Mouse (Mus musculus) neutrophil, adult 83 days (primary cell): Measurements from ENCODE around the gene Hist1h1b. TPM values are rescaled to one million over a fixed set of nuclear protein-coding genes. Genes with fewer than 3 reads are reported as not detected.

Source experiments
- total RNA-seq, 2 experiments: library from RNA; stranded (reverse); gene quantifications; one replicate each; pipeline ENCODE4 v1.2.4; 2023

Hist1h1b gene
- total RNA-seq, result 100 to 1,000 TPM; 670 to 767 TPM

GRCm38 (mm10) chr13:21779767-21780731 lies at the start of gene Hist1h1b:
Gene Hist1h1b, minus strand, starts transcription at chr13:21780625.

DNA sequence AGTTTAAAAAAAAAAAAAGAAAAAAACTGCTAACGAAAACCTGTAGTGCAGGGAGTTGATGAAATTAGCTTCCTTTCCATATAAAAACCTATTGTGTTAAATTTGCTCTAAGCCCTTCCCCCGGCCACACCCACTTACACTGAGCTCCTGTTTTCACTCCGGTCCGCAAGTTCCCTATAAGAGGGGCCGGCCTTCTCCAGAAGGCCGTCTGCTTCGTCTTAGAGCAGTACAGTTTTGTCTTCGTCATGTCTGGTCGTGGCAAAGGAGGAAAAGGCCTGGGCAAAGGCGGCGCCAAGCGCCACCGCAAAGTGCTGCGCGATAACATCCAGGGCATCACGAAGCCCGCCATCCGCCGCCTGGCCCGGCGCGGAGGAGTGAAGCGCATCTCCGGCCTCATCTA lies 31.1 kb upstream of the Hist1h1b start, which contains the start of gene Hist1h4m:
Gene Hist1h4m (plus strand): TSS at position 208 of the 400 bp plus-strand sequence.

DNA sequence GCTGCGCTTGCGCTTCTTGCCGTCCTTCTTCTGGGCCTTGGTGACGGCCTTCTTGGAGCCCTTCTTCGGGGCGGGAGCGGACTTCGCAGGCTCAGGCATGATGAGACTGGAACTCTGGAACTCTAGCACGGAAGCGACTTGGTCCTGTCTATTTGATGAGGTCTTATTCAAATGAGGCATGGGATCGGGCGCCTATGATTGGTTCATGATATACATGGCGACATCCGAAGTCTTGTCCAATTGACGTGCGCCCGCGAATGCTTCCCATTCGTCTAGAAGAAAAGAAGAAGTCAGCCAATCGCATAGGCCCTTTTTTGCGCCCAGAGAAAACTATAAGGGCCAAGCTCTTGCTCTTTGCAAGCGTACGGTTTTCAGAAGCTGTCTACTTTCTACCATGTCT lies 29.6 kb upstream of the Hist1h1b start, which contains the start of the genes Hist1h2bq and Hist1h2ao:
Gene Hist1h2bq (minus strand): TSS at position 125 of the 400 bp plus-strand sequence.
Gene Hist1h2ao (plus strand): TSS at position 393 of the 400 bp plus-strand sequence.

DNA sequence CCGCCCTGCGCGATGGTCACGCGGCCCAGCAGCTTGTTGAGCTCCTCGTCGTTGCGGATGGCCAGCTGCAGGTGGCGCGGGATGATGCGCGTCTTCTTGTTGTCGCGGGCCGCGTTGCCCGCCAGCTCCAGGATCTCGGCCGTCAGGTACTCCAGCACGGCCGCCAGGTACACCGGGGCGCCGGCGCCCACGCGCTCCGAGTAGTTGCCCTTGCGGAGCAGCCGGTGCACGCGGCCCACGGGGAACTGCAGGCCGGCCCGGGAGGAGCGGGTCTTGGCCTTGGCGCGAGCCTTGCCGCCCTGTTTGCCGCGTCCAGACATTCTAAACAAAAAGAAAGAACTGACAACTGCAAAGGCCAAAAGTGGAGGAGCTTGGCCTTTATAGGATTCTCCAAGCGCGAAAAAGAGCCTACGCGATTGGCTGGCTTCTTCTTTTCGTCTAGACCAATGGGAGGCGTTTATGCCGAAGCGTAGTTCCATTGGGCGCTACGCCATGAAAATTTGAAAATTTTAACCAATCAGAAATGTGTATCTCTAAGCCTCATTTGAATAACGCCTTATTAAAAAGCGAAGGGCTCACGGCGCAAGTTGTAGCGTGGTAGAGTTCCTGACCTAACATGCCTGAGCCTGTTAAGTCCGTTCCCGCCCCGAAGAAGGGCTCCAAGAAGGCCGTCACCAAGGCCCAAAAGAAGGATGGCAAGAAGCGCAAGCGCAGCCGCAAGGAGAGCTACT lies 6.6 kb upstream of the Hist1h1b start, which contains the start of the genes Hist1h2an and Hist1h2bp:
Gene Hist1h2an (minus strand): TSS at position 320 of the 731 bp plus-strand sequence.
Gene Hist1h2bp (plus strand): TSS at position 563 of the 731 bp plus-strand sequence.

GRCm38 (mm10) chr13:21783255-21783617 lies 2.8 kb upstream of the Hist1h1b start, which contains the start of gene Hist1h3i:
Gene Hist1h3i, minus strand, starts transcription at chr13:21783370.

DNA sequence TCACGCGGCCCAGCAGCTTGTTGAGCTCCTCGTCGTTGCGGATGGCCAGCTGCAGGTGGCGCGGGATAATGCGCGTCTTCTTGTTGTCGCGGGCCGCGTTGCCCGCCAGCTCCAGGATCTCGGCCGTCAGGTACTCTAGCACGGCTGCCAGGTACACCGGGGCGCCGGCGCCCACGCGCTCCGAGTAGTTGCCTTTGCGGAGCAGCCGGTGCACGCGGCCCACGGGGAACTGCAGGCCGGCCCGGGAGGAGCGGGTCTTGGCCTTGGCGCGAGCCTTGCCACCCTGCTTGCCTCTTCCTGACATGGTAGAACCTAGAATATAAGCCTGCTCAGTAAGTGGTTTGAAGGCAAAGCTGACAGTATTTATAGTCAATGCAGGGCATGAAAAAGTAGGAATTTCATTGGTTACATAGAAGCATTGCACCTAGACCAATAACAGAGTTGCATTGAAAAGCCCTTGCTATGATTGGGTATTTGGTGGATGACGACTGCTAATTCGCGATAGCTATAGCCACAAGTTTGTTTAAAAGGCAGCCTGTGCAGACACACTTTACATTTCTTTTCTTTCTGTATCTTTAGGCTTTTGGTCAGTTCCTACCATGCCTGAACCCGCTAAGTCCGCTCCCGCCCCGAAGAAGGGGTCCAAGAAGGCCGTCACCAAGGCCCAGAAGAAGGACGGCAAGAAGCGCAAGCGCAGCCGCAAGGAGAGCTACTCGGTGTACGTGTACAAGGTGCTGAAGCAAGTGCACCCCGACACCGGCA lies 26.7 kb downstream of the Hist1h1b start, which contains the start of the genes Hist1h2ak and Hist1h2bn:
Gene Hist1h2ak (minus strand): TSS at position 304 of the 762 bp plus-strand sequence.
Gene Hist1h2bn (plus strand): TSS at position 600 of the 762 bp plus-strand sequence.

GRCm38 (mm10) chr13:21750159-21751017 lies 30.0 kb downstream of the Hist1h1b start, which contains the start of gene Hist1h4k:
Gene Hist1h4k, minus strand, starts transcription at chr13:21750505.

GRCm38 (mm10) chr13:21734906-21735767 lies 45.3 kb downstream of the Hist1h1b start, which contains the start of gene Hist1h4j:
Gene Hist1h4j, plus strand, starts transcription at chr13:21735064.

Other genes with a start within 250 kb of the Hist1h1b start
- 1 to 10 TPM; 2.4 to 3.9 TPM for gene Zkscan8, start 249.5 kb downstream of the Hist1h1b start, total RNA-seq
- not detected for gene Olfr1366, start 237.8 kb downstream of the Hist1h1b start, total RNA-seq
- gene Olfr1535, start 220.7 kb downstream of the Hist1h1b start, total RNA-seq, result not detected
- gene Olfr1364, start 198.9 kb downstream of the Hist1h1b start, total RNA-seq, result not detected
- gene Olfr1362, start 166.6 kb downstream of the Hist1h1b start, total RNA-seq, result not detected
- gene Olfr11, start 138.1 kb downstream of the Hist1h1b start, total RNA-seq, result not detected
- gene Olfr1361, start 117.2 kb downstream of the Hist1h1b start, total RNA-seq, result not detected
- not detected for gene Olfr1360, start 103.2 kb downstream of the Hist1h1b start, total RNA-seq
- gene Olfr1359, start 82.5 kb downstream of the Hist1h1b start, total RNA-seq, result not detected
- gene Hist1h2bl, start 64.5 kb downstream of the Hist1h1b start, total RNA-seq, result 1,000 to 10,000 TPM; 1,112 to 1,155 TPM
- gene Hist1h2ai, start 64.2 kb downstream of the Hist1h1b start, total RNA-seq, result 100 to 1,000 TPM; 381 to 445 TPM
- gene Hist1h3h, start 63.0 kb downstream of the Hist1h1b start, total RNA-seq, result 1,000 to 10,000 TPM; 1,706 to 1,716 TPM
- gene Hist1h2bm, start 58.6 kb downstream of the Hist1h1b start, total RNA-seq, result 100 to 1,000 TPM; 312 to 338 TPM
- 100 to 1,000 TPM; 189 to 204 TPM for gene Hist1h4j, start 45.6 kb downstream of the Hist1h1b start, total RNA-seq
- gene Hist1h4k, start 30.1 kb downstream of the Hist1h1b start, total RNA-seq, result 1,000 to 10,000 TPM; 2,442 to 2,952 TPM
- 100 to 1,000 TPM; 484 to 517 TPM for gene Hist1h2ak, start 26.8 kb downstream of the Hist1h1b start, total RNA-seq
- gene Hist1h2bn, start 26.5 kb downstream of the Hist1h1b start, total RNA-seq, result 100 to 1,000 TPM; 773 to 822 TPM
- gene Hist1h3i, start 2.7 kb upstream of the Hist1h1b start, total RNA-seq, result 1,000 to 10,000 TPM; 1,415 to 1,653 TPM
- gene Hist1h2an, start 6.6 kb upstream of the Hist1h1b start, total RNA-seq, result 100 to 1,000 TPM; 208 to 211 TPM
- 100 to 1,000 TPM; 541 to 563 TPM for gene Hist1h2bp, start 6.8 kb upstream of the Hist1h1b start, total RNA-seq
- gene Hist1h2bq, start 29.6 kb upstream of the Hist1h1b start, total RNA-seq, result 1,000 to 10,000 TPM; 1,187 to 1,287 TPM
- 1,000 to 10,000 TPM; 2,421 to 2,630 TPM for gene Hist1h2ao, start 29.8 kb upstream of the Hist1h1b start, total RNA-seq
- 1,000 to 10,000 TPM; 1,420 to 1,801 TPM for gene Hist1h4m, start 31.1 kb upstream of the Hist1h1b start, total RNA-seq
- 1,000 to 10,000 TPM in 1 of 2 experiments, 100 to 1,000 TPM in 1; 619 to 1,159 TPM for gene Hist1h4n, start 51.6 kb upstream of the Hist1h1b start, total RNA-seq
- 100 to 1,000 TPM; 551 to 589 TPM for gene Hist1h2ap, start 52.9 kb upstream of the Hist1h1b start, total RNA-seq
- 1,000 to 10,000 TPM; 1,190 to 1,308 TPM for gene Hist1h2br, start 53.1 kb upstream of the Hist1h1b start, total RNA-seq
- under 1 TPM; 0.35 to 0.60 TPM for gene Zfp184, start 164.5 kb upstream of the Hist1h1b start, total RNA-seq
- not detected for gene Pom121l2, start 200.6 kb upstream of the Hist1h1b start, total RNA-seq
- 1 to 10 TPM; 2.5 to 2.8 TPM for gene Prss16, start 229.1 kb upstream of the Hist1h1b start, total RNA-seq